Mouse (Mus musculus): ENCODE data around the gene Hist1h2bq.
"Not testable (repeated sequence)": the region's sequence is repeated elsewhere in the genome, so short reads cannot be mapped to it uniquely, and the experiment has no call there.

The Hist1h2bq gene

DNA sequence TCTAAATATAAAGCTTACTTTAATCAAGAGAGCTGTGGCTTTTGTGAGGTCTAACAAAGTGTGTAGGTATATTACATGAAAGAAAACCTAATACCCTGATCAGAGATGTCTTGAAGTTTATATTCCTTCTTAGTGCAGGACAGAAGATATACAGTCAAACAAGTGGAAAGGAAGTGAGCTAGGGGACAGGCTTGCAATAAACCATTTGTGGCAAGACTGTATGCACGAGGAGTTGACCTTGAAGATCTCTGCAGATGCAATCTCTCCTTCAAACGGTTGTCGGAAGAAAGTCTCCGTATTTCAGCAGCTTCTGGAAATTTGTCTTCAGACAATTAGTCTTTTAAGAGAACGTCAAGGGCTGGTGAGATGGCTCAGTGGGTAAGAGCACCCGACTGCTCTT, 20.1 kb downstream of the Hist1h2bq start:
- no peak for DNase-seq (ENCODE audit: low spot score in 2 of 2)

DNA sequence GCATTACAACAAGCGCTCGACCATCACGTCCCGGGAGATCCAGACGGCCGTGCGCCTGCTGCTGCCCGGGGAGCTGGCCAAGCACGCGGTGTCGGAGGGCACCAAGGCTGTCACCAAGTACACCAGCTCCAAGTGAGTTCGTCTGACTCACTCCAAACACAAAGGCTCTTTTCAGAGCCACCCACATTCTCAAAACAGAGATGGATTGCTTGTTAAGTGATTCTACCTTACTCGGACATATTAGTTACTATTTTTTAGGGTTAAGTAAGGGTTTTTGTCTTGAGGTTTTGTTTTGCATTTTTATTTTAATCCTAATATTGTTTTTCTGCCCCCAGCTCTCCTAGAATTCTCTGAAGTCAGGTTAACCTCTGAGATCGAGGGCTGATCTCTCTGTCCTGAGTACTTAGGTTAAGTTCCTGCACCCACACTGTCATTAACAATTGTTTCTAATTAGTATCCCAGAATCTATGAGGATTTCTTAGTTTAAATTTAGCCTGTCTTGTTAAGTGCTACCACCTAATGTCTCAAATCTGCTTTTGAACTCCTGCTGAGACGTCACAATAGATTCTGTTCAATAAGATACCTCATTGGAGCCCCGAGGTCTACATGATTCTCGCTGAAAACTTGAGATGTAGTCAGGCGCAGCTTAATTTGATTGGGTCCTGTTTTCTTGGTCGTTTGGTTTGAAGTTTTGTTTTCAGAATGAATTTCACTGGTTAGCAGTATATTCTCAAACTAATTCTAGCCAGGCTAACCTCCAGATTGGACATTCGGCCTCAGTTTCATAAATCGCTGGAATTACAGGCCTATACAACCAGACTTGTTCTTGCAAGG, 22.0 kb downstream of the Hist1h2bq start:
- no peak for DNase-seq (ENCODE audit: low spot score in 2 of 2)

DNA sequence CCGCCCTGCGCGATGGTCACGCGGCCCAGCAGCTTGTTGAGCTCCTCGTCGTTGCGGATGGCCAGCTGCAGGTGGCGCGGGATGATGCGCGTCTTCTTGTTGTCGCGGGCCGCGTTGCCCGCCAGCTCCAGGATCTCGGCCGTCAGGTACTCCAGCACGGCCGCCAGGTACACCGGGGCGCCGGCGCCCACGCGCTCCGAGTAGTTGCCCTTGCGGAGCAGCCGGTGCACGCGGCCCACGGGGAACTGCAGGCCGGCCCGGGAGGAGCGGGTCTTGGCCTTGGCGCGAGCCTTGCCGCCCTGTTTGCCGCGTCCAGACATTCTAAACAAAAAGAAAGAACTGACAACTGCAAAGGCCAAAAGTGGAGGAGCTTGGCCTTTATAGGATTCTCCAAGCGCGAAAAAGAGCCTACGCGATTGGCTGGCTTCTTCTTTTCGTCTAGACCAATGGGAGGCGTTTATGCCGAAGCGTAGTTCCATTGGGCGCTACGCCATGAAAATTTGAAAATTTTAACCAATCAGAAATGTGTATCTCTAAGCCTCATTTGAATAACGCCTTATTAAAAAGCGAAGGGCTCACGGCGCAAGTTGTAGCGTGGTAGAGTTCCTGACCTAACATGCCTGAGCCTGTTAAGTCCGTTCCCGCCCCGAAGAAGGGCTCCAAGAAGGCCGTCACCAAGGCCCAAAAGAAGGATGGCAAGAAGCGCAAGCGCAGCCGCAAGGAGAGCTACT, 22.9 kb downstream of the Hist1h2bq start, which contains the start of the genes Hist1h2an and Hist1h2bp:
Gene Hist1h2an (minus strand): TSS at position 320 of the 731 bp plus-strand sequence.
Gene Hist1h2bp (plus strand): TSS at position 563 of the 731 bp plus-strand sequence.
- DNase-seq (ENCODE audit: low spot score in 2 of 2) = peak; percentile 84 to 87

DNA sequence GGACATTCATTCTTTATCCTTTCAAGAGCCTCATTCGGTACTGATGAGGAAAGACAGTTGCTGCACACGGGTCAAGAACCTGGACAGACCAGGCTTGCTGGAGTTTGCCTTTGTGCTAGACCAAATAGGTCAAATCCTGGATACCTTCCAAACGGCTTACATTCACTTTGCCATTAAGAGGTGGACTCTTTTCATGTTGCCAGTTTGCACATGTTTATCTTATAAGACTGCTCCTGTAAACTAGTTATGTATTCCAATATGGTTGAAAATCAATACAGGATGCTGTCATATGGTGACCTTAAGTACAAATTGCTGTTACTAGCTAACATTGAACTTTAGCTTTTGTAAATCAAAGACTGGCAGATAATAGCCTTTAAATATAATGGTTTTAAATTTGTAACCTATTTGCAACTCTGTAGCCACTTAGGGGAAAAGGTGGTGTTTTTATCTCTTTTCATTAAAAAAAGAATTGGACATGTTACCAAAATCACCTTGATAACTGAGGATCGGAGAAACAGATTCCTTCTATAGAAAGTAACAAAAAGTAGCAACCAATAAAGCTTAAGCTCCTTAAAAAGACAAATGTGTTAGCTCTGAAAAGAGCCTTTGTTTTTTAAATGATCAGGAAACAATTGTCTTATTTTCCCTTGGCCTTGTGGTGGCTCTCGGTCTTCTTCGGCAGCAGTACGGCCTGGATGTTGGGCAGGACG, 23.7 kb downstream of the Hist1h2bq start:
- no peak for DNase-seq (ENCODE audit: low spot score in 2 of 2)

DNA sequence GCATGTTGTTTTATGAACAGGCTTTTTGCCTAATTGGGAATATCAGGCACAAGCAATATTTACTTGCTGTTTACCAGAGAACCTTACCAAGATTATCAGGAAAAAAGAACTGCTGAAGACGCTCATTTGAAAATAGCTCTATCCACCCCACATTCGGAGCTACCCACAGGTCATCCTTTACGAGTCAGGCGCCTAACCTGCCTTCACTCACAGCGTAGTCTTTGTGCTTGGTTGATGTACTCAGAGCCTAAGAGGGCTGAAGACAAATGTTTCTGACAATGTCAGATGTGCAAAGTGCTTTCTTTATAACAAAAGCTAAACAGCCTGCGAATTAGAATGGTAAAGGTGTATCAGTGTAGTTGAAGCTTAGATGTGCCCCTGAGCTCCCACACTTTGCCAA, 25.7 kb downstream of the Hist1h2bq start:
- no peak for DNase-seq (ENCODE audit: low spot score in 2 of 2)

DNA sequence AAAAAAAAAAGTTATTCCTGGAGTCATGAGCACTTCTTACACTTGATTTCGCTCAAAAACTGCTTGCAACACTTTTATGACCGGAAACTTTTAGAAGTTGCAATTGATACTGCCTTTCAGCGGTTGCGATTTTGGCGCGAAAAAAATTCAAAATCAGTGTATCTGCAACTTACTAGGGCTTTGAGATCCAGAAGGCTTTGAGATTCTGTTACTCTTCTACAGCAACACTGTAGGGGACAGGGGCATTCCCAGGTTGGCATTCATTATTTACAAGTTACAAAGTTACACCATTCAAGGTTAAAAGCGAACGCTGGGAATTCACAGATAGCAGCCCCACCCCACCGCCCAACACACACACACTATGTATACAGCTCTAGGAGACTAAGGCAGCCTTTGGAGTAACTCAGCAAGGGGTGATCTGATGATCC, 26.2 kb downstream of the Hist1h2bq start:
- DNase-seq (ENCODE audit: low spot score in 2 of 2) = peak in 1 of 2 experiments; percentile 1

DNA sequence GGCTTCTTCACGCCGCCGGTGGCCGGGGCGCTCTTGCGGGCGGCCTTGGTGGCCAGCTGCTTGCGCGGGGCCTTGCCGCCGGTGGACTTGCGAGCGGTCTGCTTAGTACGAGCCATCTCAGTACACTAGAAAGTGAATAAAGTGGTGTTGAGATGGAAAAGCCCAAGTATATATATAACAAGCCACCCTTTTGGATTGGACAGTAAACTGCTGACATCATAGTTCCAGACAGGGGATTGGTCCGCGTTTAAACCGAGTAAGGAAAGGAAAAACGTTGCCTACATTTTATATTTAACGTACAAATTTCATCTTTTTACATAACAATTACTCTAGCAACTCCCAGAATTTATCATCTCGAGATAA, 26.8 kb downstream of the Hist1h2bq start, which contains the start of gene Hist1h3i:
Gene Hist1h3i (minus strand): TSS at position 116 of the 363 bp plus-strand sequence.
- DNase-seq (ENCODE audit: low spot score in 2 of 2) = peak; percentile 13 to 28

DNA sequence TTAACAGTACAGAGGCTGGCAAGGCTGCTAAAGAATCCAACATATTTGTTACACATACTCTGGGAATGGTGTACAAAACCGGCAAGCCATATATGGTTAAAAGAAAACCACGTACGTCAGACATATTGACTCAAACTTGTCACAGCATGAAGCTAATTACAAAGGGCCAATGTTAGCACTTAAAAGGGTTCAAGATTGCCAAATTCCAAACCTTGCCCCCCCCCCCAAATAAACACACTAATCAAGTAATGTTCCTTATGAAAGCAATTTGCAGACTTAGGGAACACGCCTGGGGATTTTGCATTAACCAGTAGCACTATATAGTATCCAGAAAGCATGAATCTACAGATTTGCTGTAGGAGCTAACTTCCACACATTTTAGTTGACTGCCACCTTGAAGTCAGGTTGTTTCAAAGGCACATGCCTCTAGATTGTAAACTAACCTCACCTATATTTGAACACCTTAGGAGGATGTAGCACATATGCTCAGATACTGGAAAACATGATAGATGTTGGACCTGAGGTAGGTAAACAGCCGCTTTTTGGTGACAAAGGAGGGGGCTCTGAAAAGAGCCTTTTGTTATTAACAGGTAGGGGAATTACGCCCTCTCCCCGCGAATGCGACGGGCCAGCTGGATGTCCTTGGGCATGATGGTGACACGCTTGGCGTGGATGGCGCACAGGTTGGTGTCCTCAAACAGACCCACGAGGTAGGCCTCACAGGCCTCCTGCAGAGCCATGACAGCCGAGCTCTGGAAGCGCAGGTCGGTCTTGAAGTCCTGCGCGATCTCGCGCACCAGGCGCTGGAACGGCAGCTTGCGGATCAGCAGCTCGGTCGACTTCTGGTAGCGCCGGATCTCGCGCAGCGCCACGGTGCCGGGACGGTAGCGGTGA, 27.4 kb downstream of the Hist1h2bq start:
- DNase-seq (ENCODE audit: low spot score in 2 of 2) = not testable (repeated sequence)

DNA sequence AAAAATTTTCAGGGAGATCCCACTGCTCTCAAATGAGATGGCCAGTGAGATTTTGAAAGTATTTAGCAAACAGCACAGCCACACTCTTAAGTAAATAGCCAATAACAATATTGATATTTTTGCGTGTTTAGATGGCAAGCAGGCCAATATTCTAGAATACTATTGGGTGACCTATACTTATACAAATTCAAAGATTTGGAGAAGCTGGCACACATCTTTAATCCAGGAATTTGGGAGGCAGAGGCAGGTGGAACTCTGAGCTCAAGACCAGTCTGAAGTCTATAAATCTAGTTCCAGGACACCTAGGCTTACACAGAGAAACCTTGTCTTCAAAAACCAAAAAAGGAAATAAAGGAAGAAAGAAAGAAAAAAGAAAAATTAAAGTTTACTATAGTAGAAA, 28.4 kb downstream of the Hist1h2bq start:
- no peak for DNase-seq (ENCODE audit: low spot score in 2 of 2)

DNA sequence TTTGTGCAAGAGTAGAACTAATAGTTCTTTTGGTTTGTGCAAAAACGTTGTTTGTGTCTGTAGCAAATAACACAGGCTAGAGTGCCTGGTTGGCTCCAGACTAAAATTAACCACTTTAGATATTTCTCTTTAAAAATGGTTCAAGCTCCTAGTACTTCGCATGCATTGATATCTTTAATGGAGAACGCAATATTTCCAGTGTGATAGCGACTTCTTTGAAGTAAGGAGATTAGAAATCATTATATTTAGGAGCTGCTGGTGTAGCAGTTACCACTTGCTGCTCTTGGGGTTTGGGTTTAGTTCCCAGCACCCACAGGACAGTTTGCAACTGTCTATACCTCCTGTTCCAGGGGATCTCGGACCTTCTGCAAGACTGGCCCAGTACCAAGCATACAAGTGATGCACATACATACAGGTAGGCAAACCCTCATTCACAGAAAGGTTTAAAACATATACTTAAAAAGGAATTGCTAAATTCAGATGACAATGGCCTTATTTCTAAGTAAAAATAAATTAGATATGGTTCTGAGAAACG, 28.9 kb downstream of the Hist1h2bq start:
- DNase-seq (ENCODE audit: low spot score in 2 of 2) = no peak

DNA sequence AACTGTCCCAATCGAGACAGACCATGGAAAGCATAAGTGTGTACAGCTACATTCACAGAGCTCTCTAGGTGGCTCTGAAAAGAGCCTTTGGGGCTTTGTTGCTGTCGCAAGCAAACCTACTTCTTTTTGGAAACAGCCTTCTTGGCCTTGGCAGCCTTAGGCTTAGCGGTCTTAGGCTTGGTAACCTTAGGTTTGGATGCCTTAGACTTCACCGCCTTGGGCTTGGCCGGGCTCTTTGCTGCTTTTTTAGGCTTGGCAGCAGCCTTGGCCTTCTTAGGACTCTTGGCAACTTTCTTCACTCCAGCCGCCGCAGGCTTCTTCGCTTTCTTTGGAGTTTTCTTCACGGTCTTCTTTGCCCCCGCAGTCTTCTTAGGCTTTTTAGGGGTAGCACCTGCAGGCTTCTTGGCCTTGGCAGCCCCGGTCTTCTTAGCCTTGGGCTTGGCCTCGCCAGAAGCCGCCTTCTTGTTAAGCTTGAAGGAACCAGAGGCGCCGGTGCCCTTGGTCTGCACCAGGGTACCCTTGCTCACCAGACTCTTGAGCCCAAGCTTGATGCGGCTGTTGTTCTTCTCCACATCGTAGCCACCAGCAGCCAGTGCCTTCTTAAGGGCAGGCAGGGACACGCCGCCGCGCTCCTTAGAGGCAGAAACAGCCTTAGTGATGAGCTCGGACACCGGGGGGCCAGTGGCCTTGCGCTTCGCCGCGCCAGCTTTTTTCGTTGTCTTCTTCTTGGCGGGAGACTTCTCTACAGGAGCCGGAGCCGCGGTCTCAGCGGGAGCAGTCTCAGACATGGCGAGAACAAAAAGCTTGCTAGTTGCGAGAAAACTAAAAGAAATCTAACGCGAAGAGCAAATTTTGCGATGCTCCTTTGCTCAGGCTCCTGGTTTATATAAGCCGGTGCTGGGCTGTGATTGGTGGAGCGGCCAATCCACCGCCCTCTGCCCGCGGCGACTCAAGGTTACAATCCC, 29.9 kb downstream of the Hist1h2bq start, which contains the start of gene Hist1h1b:
Gene Hist1h1b (minus strand): TSS at position 859 of the 965 bp plus-strand sequence.
- DNase-seq (ENCODE audit: low spot score in 2 of 2) = peak; percentile 21 to 51

DNA sequence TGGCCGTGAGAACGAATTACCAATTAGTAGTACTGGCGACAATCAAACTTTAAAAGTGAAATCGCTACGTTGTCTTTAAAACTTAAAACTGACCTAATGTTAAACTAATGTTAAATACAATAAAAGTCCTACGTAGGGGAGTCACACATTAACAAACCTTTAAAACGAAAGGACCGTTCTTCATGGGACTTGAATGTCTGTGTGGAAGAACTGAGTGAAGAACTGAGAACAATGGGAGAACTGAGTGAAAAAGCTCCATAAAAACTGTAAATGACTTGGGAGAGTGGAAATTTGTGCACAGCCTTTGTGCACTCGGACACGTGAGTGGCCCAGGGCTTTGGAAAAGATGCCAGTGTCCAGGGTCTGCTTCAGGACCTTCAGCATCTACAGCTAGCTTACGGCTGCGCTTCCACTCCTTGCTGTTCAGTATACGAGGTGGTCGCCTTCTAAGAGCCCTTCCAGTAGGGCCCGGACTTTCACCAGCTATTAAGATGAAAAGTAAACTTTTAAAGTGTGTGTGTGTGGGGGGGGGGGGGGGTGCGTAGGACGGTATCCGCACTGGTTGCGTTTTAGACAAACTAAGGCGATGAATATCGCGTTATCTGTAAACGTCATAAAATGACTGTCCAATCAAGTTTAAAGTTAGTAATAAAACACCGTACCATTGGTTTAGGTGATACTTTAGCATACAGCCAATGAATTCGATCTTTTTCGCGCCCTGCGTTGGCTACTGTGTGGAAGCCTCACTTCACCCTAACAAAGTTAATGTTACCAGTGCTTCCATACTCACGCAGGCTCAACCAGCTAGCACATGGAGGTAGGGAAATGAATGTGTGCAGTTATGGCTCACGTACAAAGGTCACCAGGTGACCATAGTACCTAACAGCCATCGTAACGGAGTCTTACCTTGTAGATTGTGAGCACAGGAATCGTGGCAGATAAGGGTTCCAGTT, 30.9 kb downstream of the Hist1h2bq start:
- peak; percentile 45 to 63 for DNase-seq (ENCODE audit: low spot score in 2 of 2)

Measured in urinary bladder, postnatal 36 days (tissue).